Mouse (Mus musculus) heart, postnatal 25 days (tissue): ENCODE results near the gene Ptp4a2. TPM values are rescaled to one million over a fixed set of nuclear protein-coding genes. Genes with fewer than 3 reads are reported as not detected.
"Not testable (repeated sequence)": the region's sequence is repeated elsewhere in the genome, so short reads cannot be mapped to it uniquely, and the experiment has no call there.

Experiments
- DNase-seq: peaks from one replicate; pipeline ENCODE4 v3.0.0; 2022; ENCODE audit warnings: low spot score
- intact Hi-C: fragments of 180-260 bp; cut with DNase I; formaldehyde crosslinking; loops from one replicate; pipeline ENCODE4 v1.15.1; 2025
- total RNA-seq, 2 experiments: library from RNA; stranded (reverse); gene quantifications; 2 replicates each; pipeline ENCODE4 v1.2.3; 2021

The Ptp4a2 gene
- total RNA-seq, 2 experiments from 2014 or later: 192 to 205 TPM

GRCm38 (mm10) chr4:129835296-129835695 lies 24.3 kb downstream of the Ptp4a2 start:
- intact Hi-C loops: loop anchor here (2.0 kb wide), 1 partner anchor 14 kb away; no protein-coding TSS in a partner anchor
- DNase-seq: no peak

DNA sequence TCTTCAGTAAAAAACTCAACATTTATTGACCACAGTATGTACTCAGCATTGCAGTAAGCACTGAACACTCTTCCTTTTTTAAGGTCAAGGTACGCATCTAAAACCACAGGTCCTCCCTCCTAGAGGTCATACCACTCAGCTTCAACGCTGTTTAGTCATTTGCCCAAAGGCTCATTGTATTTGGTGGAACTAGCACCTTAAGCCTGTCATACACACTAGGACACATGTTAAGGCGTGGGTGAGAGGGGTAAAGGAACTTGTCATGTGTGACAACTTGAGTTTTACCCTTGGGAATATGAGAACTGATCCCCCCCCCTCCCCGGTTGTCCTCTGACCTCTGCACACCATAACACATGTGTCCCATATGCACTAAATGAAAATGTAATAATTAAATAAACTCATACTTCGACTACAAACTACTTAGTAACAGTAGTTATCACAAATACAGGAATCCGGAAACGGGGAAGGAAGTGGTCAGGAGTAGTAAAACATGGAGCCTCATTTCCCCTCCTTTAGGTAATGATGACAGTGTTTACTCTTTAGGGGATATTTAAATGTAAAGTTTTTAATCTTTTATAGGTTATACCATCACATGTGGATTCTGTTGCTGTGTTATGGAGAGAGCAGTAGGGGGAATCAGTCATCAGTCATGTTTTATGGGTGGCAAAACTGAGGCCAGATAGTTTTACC lies 29.0 kb downstream of the Ptp4a2 start:
- DNase-seq: no peak
- intact Hi-C loops: loop anchor here (10.0 kb wide), 1 partner anchor 55 kb away; no protein-coding TSS in a partner anchor

GRCm38 (mm10) chr4:129846823-129847222 lies 35.8 kb downstream of the Ptp4a2 start:
- intact Hi-C loops: loop anchor here (10.0 kb wide), 1 partner anchor 62 kb away; no protein-coding TSS in a partner anchor
- no peak for DNase-seq

- intact Hi-C loops: loop anchor here (5.0 kb wide), 1 partner anchor 77 kb away; the partner anchor contains the start of gene Spocd1
- no peak for DNase-seq
Observed at GRCm38 (mm10) chr4:129850491-129850890, 39.5 kb downstream of the Ptp4a2 start.

- no peak for DNase-seq
- intact Hi-C loops: loop anchor here (5.0 kb wide), 1 partner anchor 75 kb away; the partner anchor contains the start of gene Spocd1
Observed at GRCm38 (mm10) chr4:129851861-129852260, 40.8 kb downstream of the Ptp4a2 start.

DNA sequence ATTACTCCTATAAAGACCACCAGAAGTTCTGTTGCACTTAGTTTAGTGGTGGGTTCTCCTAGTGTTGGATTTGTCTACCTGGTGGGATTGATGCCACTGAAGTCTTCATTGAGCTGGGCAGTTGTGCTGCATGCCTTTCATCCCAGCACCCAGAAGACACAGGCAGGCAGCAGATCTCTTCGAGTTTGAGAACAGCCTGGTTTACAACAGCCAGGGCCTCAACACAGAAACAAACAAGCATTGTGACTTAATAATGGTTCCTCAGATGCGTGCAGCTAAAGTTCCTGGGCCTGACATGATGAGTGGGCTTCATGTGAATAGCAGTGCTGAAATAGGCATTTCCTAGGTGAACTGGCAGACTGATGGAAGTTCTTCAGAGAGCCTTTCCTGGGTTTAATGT lies 42.0 kb downstream of the Ptp4a2 start:
- intact Hi-C loops: loop anchor here (5.0 kb wide), 1 partner anchor 74 kb away; the partner anchor contains the start of gene Spocd1
- DNase-seq: no peak

DNA sequence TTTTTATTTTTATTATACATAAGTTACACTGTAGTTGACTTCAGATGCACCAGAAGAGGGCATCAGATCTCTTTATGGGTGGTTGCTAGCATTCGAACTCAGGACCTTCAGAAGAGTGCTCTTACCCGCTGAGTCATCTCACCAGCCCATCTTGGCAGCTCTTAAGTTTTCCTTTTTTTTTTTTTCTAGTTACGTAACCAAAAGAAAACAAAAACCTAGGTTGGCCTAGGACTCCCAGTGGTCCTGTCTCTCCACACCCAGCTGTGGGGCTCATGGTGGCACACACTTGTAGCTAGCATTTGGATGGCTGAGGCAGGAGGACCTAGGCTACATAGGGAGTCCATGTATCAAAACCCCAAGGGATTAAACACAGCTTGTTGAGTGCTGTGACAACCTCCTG lies 43.0 kb downstream of the Ptp4a2 start:
- DNase-seq: no peak
- intact Hi-C loops: loop anchor here (5.0 kb wide), 1 partner anchor 73 kb away; the partner anchor contains the start of gene Spocd1

DNA sequence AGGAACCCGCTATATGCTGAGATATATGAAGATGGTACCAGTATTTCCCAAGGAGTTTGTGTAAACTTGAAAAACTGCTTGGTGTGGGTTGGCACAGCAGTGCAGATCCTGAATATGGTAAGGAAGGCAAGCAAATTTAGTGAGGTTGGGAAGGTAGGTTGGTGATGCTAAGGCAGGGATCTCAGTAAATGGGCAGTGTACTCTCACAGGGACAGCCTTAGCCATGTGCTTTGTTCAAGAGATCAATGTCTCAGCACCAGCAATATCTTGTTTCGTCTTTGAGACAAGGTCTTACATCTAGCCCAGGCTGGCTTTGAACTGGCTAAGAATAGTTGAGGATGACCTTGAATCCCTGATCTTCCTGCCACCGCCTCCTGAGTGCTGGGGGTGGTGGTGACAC lies 43.6 kb downstream of the Ptp4a2 start:
- no peak for DNase-seq
- intact Hi-C loops: loop anchor here (5.0 kb wide), 1 partner anchor 73 kb away; the partner anchor contains the start of gene Spocd1

DNA sequence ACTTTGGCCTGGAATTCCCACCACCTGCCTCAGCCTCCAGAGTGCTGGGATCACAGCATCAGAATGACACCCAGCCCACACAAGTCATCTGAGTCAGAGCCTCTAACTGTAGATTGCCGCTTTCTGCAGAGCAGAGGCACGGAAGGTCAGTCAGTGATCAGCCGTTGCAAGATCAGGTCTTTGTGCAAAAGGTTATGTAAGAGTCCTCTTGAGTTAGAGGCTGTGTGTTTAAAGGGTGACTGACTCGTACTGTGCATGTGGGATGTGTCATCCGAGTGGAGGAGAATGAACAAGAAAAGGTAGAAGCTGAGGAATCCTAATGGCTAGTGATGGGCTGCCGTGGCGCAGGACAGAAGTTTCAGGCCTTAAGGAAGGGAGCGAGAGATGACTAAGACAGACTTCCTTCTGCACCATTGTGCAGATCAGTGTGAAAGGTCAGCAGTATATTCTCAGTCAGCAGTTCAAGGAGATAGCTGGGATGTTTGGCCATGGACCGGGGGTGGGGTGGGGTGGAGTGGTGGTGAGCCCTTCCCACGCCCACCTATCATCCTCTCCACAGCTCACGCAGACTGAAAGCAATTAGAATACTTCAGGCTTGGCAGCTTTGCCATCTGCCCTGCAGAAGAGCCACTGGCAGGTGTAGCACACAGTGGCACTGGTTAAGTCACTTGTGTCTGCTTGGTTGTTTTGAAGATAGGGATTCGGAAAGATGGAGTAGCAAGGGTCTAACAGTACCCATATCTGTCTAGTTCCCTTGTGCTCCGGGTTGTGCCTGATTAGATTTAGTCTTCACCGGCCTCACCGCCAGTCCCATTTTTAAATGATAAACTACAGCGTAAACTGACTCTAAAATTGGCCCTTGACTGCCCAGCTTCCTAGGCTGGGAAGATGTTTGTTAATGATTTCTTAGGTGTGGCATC lies 44.3 kb downstream of the Ptp4a2 start:
- DNase-seq: no peak
- intact Hi-C loops: no loop called here

- no peak for DNase-seq
- intact Hi-C loops: no loop called here
Observed at GRCm38 (mm10) chr4:129860456-129860855, 49.4 kb downstream of the Ptp4a2 start.

- DNase-seq: no peak
- intact Hi-C loops: no loop called here
Observed at GRCm38 (mm10) chr4:129861400-129861799, 50.4 kb downstream of the Ptp4a2 start.

DNA sequence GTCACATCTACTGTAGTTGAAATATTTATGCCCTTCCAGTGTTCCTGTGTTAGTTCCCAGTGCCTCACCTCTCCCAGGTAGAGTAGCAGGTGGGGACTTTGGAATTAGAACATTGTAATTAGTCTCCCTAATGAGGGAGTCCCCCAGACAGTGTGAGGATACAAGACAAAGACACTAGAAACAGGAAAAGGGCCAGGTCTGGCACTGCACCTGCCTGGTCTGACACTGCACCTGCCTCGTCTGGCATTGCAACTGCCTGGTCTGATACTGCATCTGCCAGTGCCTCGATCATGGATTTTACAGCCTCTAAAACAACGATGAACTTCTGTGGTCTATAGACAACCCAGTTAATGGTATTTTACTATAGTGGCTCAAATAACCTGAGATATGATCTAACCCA lies 51.3 kb downstream of the Ptp4a2 start:
- intact Hi-C loops: no loop called here
- DNase-seq: no peak

- intact Hi-C loops, DNase-seq: not testable (repeated sequence)
Observed at GRCm38 (mm10) chr4:129866171-129866570, 55.2 kb downstream of the Ptp4a2 start.

- no peak for DNase-seq
- intact Hi-C loops: no loop called here
Observed at GRCm38 (mm10) chr4:129868211-129868610, 57.2 kb downstream of the Ptp4a2 start.

- intact Hi-C loops: no loop called here
- DNase-seq: no peak
Observed at GRCm38 (mm10) chr4:129870483-129870882, 59.5 kb downstream of the Ptp4a2 start.

DNA sequence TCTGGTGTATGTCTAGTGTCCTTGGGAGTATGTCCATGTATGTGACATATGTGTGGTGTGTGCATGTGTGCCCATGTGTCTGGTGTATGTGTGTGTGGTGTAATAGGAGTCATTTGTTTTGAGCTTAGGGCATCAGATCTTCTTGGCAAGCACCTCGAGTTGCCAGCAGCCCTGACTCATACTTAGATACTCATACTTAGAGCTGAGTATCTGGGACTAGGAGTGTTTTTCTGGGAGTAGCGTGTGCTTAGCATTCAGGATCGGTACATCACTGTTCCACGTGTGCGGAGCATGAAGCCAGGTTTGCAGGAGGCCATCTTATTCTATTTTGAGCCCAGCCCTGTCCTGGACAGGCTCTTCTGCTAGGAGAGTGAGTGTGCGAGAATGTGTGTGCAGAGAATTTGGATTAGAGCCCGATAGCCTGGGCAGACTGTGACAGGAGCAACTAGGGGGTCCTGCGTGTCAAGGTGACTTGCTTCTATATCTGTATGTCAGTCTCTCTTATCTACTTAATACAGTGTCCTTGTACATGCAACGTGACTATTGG lies 61.4 kb downstream of the Ptp4a2 start:
- intact Hi-C loops: no loop called here

GRCm38 (mm10) chr4:129874805-129875204 lies 63.8 kb downstream of the Ptp4a2 start:
- intact Hi-C loops: no loop called here
- DNase-seq: no peak

More for the DNA sequence above, 61.4 kb downstream of the Ptp4a2 start:
- no peak for DNase-seq

DNA sequence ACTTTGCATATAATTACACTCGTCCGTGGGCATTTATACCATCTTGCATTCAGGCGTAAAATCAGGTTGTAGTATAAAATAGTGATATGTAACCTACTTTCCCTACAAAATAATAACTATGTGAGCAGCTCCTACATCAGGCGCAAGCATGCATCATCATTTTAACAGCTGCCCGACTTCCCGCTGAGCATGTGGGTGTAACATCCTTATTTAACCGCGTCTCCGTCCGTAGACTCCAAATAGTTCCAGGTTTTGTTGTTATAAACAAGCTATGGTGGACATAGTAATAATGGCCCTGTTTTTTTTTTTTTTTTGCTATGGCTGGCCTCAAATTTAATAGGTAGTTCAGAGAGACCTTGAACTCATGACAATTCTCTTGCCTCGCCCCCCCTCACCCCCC lies 64.4 kb downstream of the Ptp4a2 start:
- intact Hi-C loops: no loop called here
- no peak for DNase-seq

- peak; percentile 66 for DNase-seq
- intact Hi-C loops: no loop called here
Observed at GRCm38 (mm10) chr4:129876831-129877764, 66.1 kb downstream of the Ptp4a2 start.
